Mouse (Mus musculus) hindbrain, postnatal 0 days (tissue): Measurements from ENCODE around the gene Fn1. TPM values are rescaled to one million over a fixed set of nuclear protein-coding genes. Genes with fewer than 3 reads are reported as not detected.

Experiments used
- ATAC-seq: fragments of 200-750 bp; cut with Nextera tagmentation; 2 replicates; pipeline ENCODE4 v1.8.0; 2017; ENCODE audit warnings: mild to moderate bottlenecking, moderate TSS enrichment, moderate library complexity
- DNase-seq: peaks from one replicate; pipeline ENCODE4 v3.0.0-alpha.2; 2015; ENCODE audit warnings: low spot score
- H3K27ac ChIP-seq: fragments of 300-500 bp; sonication (generic); 2 replicates; pipeline ENCODE4 v1.5.1; 2014; ENCODE audit warnings: mild to moderate bottlenecking
- H3K27me3 ChIP-seq: fragments of 300-500 bp; sonication (generic); 2 replicates; pipeline ENCODE4 v1.6.1; 2014; ENCODE audit warnings: low read length, mixed read lengths; ENCODE audit not compliant: insufficient read depth
- H3K36me3 ChIP-seq: fragments of 300-500 bp; sonication (generic); 2 replicates; pipeline ENCODE4 v1.6.1; 2014; ENCODE audit warnings: low read length, mixed read lengths; ENCODE audit not compliant: insufficient read depth
- H3K4me1 ChIP-seq: fragments of 300-500 bp; sonication (generic); 2 replicates; pipeline ENCODE4 v1.6.1; 2014; ENCODE audit warnings: antibody characterized with exemption, low read length, mixed read lengths; ENCODE audit not compliant: insufficient read depth
- H3K4me2 ChIP-seq: fragments of 300-500 bp; sonication (generic); 2 replicates; pipeline ENCODE4 v1.6.1; 2014; ENCODE audit warnings: low read depth, mild to moderate bottlenecking, low read length, moderate library complexity, mixed read lengths
- H3K4me3 ChIP-seq: fragments of 300-500 bp; sonication (generic); 2 replicates; pipeline ENCODE4 v1.5.1; 2014; ENCODE audit warnings: low read length
- H3K9ac ChIP-seq: fragments of 300-500 bp; sonication (generic); replicated peaks from 2 replicates; pipeline ENCODE4 v1.6.1; 2014; ENCODE audit warnings: mild to moderate bottlenecking, low read length, moderate library complexity, mixed read lengths
- H3K9me3 ChIP-seq: fragments of 300-500 bp; sonication (generic); 2 replicates; pipeline ENCODE4 v1.6.1; 2016; ENCODE audit warnings: low read length, mixed read lengths
- CTCF ChIP-seq: IDR thresholded peaks from 2 replicates; pipeline ENCODE4 v1.5.1; 2016; ENCODE audit warnings: antibody characterized with exemption, control low read depth, low read depth
- WGBS: fragments of 180-500 bp; shearing (Covaris S2); extraction: QIAGEN DNeasy Blood & Tissue Kit; methylation state at CpG from one replicate; pipeline ENCODE4 v1.1.7; 2014; 5-methylcytosine and 5-hydroxymethylcytosine counted together
- polyA plus RNA-seq: library from polyadenylated mRNA; unstranded; fragments of >200 nt; fragmentation: Nextera tagmentation; extraction: Ambion mirVana; gene quantifications from 2 replicates; pipeline ENCODE4 v1.2.1, GENCODE M21; 2015
- total RNA-seq: library from RNA; depleted of rRNA; stranded (reverse); fragments of >200 nt; gene quantifications from 2 replicates; pipeline ENCODE4 v1.2.3, GENCODE M21; 2014

The Fn1 gene
- total and polyA plus RNA-seq, 2 experiments from 2014 or later: 26.6 to 64.1 TPM

- no peak overlapping the region for H3K4me2 ChIP-seq
- no peak overlapping the region for H3K27ac ChIP-seq
- H3K9me3 ChIP-seq: no peaks in the 10 kb centered on the region
- no peak overlapping the region for H3K4me3 ChIP-seq
- DNase-seq (no peak), ATAC-seq (no peak)
- H3K27me3 ChIP-seq: no peaks in the 10 kb centered on the region
- no peak overlapping the region for H3K9ac ChIP-seq
- H3K4me1 ChIP-seq: no peaks in the 10 kb centered on the region
- no peak for TF ChIP-seq CTCF
- 93% methylated on average over 7 of the region's 7 CpGs for WGBS
- no peaks in the 10 kb centered on the region; the same call in 1 of the 2 replicates for H3K36me3 ChIP-seq
Observed at GRCm38 (mm10) chr1:71586658-71587057, 66.3 kb downstream of the Fn1 start.

- H3K9me3 ChIP-seq: no peaks in the 10 kb centered on the region
- H3K27ac ChIP-seq: no peak overlapping the region
- WGBS: 89% methylated on average over 7 of the region's 7 CpGs
- no peaks in the 10 kb centered on the region for H3K4me1 ChIP-seq
- peaks cover 13% of the 10 kb centered on the region; the same call in 1 of the 2 replicates for H3K36me3 ChIP-seq
- no peak overlapping the region for H3K9ac ChIP-seq
- H3K27me3 ChIP-seq: no peaks in the 10 kb centered on the region
- DNase-seq (no peak), ATAC-seq (no peak)
- TF ChIP-seq CTCF: no peak
- H3K4me2 ChIP-seq: no peak overlapping the region
- no peak overlapping the region for H3K4me3 ChIP-seq
Observed at GRCm38 (mm10) chr1:71583900-71584299, 69.1 kb downstream of the Fn1 start.

- Histone ChIP-seq H3K27ac (no peak overlapping the region), H3K4me3 (no peak overlapping the region), H3K4me2 (no peak overlapping the region), H3K9me3 (no peaks in the 10 kb centered on the region), H3K9ac (no peak overlapping the region), H3K4me1 (no peaks in the 10 kb centered on the region), H3K36me3 (peaks cover 19% of the 10 kb centered on the region; the same call in 1 of the 2 replicates), H3K27me3 (no peaks in the 10 kb centered on the region)
- DNase-seq: no peak
- no peak for TF ChIP-seq CTCF
- no peak for ATAC-seq
- WGBS: 94% methylated on average over 8 of the region's 8 CpGs
Observed at GRCm38 (mm10) chr1:71583302-71583701, 69.7 kb downstream of the Fn1 start.

- WGBS: 94% methylated on average over 12 of the region's 12 CpGs
- H3K4me1 ChIP-seq: no peaks in the 10 kb centered on the region
- no peak overlapping the region for H3K4me2 ChIP-seq
- H3K36me3 ChIP-seq: peaks cover 35% of the 10 kb centered on the region; the same call in 1 of the 2 replicates
- no peak for ATAC-seq
- no peak overlapping the region for H3K9ac ChIP-seq
- no peaks in the 10 kb centered on the region for H3K27me3 ChIP-seq
- H3K4me3 ChIP-seq: no peak overlapping the region
- no peak for DNase-seq
- H3K9me3 ChIP-seq: no peaks in the 10 kb centered on the region
- H3K27ac ChIP-seq: no peak overlapping the region
- TF ChIP-seq CTCF: no peak
Observed at GRCm38 (mm10) chr1:71580408-71580807, 72.6 kb downstream of the Fn1 start.

GRCm38 (mm10) chr1:71579526-71579925 is 73.5 kb downstream of the Fn1 start:
- 81% methylated on average over 4 of the region's 4 CpGs for WGBS
- peaks cover 35% of the 10 kb centered on the region; the same call in 1 of the 2 replicates for H3K36me3 ChIP-seq
- no peak for TF ChIP-seq CTCF
- no peak overlapping the region for H3K9ac ChIP-seq
- H3K4me2 ChIP-seq: no peak overlapping the region
- H3K4me1 ChIP-seq: no peaks in the 10 kb centered on the region
- no peak overlapping the region for H3K27ac ChIP-seq
- no peak overlapping the region for H3K4me3 ChIP-seq
- no peaks in the 10 kb centered on the region for H3K9me3 ChIP-seq
- DNase-seq (no peak), ATAC-seq (no peak)
- H3K27me3 ChIP-seq: no peaks in the 10 kb centered on the region

GRCm38 (mm10) chr1:71576837-71577236 is 76.2 kb downstream of the Fn1 start:
- WGBS: 91% methylated on average over 6 of the region's 6 CpGs
- DNase-seq (no peak), ATAC-seq (no peak)
- H3K4me3 ChIP-seq: no peak overlapping the region
- no peak overlapping the region for H3K4me2 ChIP-seq
- no peaks in the 10 kb centered on the region for H3K4me1 ChIP-seq
- no peak for TF ChIP-seq CTCF
- H3K27ac ChIP-seq: no peak overlapping the region
- H3K27me3 ChIP-seq: no peaks in the 10 kb centered on the region
- H3K9me3 ChIP-seq: no peaks in the 10 kb centered on the region
- peaks cover 42% of the 10 kb centered on the region; the same call in 1 of the 2 replicates for H3K36me3 ChIP-seq
- H3K9ac ChIP-seq: no peak overlapping the region

- H3K36me3 ChIP-seq: peaks cover 49% of the 10 kb centered on the region; the same call in 1 of the 2 replicates
- H3K4me1 ChIP-seq: no peaks in the 10 kb centered on the region
- 57% methylated on average over 7 of the region's 7 CpGs for WGBS
- no peak overlapping the region for H3K27ac ChIP-seq
- TF ChIP-seq CTCF: no peak
- ATAC-seq (peak; percentile 35; the same call in 1 of the 2 replicates), DNase-seq (peak; percentile 43)
- no peak overlapping the region for H3K9ac ChIP-seq
- no peaks in the 10 kb centered on the region for H3K9me3 ChIP-seq
- H3K4me3 ChIP-seq: no peak overlapping the region
- H3K4me2 ChIP-seq: no peak overlapping the region
- H3K27me3 ChIP-seq: no peaks in the 10 kb centered on the region
Observed at GRCm38 (mm10) chr1:71575987-71576386, 77.0 kb downstream of the Fn1 start.
